Mouse (Mus musculus): Measurements from ENCODE around the gene Rassf2.

Rassf2 gene

GRCm38 (mm10) chr2:131952961-131953538, 77.0 kb downstream of the Rassf2 start:
- DNase-seq = peak; percentile 33 to 42

GRCm38 (mm10) chr2:131952456-131952855, 77.6 kb downstream of the Rassf2 start:
- DNase-seq = peak; percentile 57 to 67

- DNase-seq = no peak
These were observed 79.4 kb downstream of the Rassf2 start, which contains the start of gene Prnd for GRCm38 (mm10) chr2:131950598-131951095. Gene Prnd, plus strand, starts transcription at chr2:131950861.

GRCm38 (mm10) chr2:131949767-131950597, 80.1 kb downstream of the Rassf2 start:
- DNase-seq = peak; percentile 81 to 83

GRCm38 (mm10) chr2:131948916-131949639, 81.0 kb downstream of the Rassf2 start:
- DNase-seq = no peak

GRCm38 (mm10) chr2:131948156-131948555, 81.9 kb downstream of the Rassf2 start:
- no peak for DNase-seq

- no peak for DNase-seq
These were observed 83.7 kb downstream of the Rassf2 start for GRCm38 (mm10) chr2:131946351-131946750.

GRCm38 (mm10) chr2:131945765-131946164, 84.3 kb downstream of the Rassf2 start:
- peak in 1 of 2 experiments; percentile 42 for DNase-seq

- peak in 1 of 2 experiments; percentile 1 for DNase-seq
These were observed 84.8 kb downstream of the Rassf2 start for GRCm38 (mm10) chr2:131945225-131945624.

- DNase-seq = peak in 1 of 2 experiments; percentile 0
These were observed 85.7 kb downstream of the Rassf2 start for GRCm38 (mm10) chr2:131944370-131944769.

GRCm38 (mm10) chr2:131941501-131941900, 88.6 kb downstream of the Rassf2 start:
- DNase-seq = no peak

GRCm38 (mm10) chr2:131940506-131940905, 89.6 kb downstream of the Rassf2 start:
- no peak for DNase-seq
